Mouse (Mus musculus) thymus, adult 2 months (tissue): ENCODE results near the gene Tmem178b.

ENCODE experiments used
- CTCF ChIP-seq: fragments of 200-500 bp; IDR thresholded peaks from 2 replicates; pipeline ENCODE4 v1.5.1; 2012; ENCODE audit warnings: mild to moderate bottlenecking, control low read depth, low read length, moderate library complexity, borderline replicate concordance; ENCODE audit not compliant: control insufficient read depth, poor library complexity, insufficient read depth; ENCODE audit errors: extremely low read depth
- POLR2A ChIP-seq: fragments of 200-500 bp; IDR thresholded peaks from 2 replicates; pipeline ENCODE4 v1.6.1; 2012; ENCODE audit warnings: mild to moderate bottlenecking, low read length, control low read depth, moderate library complexity; ENCODE audit not compliant: control insufficient read depth, poor library complexity, insufficient read depth; ENCODE audit errors: extremely low read depth

DNA sequence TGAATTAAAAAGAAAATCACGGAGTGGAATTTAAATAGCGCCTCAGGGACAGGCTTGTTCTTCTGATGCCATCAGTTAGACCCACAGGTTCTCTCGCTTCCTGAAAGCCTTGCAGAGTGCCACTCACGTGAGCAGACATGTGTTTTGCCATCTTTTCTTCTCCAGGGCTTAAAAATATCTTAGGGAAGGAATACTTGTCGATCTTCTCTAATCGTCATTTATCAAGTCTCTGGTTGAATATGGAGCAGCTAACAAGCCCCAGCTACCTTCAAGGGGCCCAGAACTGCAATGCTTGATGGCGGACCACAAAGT, 189.1 kb downstream of the Tmem178b start:
- TF ChIP-seq POLR2A (no peak), CTCF (no peak)
